Comparison of ENCODE assay signal across 26 mouse cellular contexts in the genomic region with DNA sequence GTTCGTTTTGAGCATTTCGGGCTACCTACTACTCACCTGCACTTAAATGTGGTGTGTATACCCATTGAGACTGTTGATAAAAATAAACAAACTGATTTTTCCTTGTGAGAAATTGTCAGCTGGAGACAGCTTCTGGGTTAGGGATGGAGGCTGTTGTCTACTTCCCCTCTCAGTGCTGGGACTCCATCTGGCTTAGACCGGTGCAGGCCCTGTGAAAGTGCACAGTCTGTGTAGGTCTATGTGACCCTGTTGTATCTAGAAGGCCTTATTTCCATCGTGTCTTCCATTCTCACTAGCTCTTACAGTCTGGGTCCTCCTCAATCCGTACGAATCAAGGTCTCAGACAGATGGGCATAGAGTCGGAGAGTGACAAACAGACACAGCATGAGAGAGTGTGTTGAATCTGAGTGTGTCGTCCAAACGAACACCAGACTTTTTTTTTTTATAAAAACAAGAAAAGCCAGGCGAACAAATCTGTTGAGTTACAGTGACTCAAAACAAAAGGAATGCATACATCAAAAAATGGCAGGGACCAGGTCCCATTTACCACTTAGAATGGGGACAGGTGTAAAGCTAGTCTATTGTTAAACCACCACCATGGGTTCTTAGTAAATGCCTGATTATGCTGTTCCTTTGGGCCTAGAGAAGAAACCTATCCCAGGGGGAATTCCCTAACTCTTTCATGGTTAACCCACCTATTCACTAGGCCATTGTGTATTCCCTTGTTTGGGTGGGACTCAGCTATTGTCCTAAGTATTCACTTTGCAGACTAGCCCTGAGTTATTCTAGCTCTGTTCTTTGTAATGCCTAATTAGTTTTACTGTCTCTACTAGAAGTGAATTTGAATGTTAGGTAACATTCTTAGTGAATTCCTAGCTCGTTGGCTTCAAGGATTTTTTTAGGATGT.
"Had no signal": no experiment of that assay in that cellular context is flagged by ENCODE, and none has a peak within 500 bp of the region (broad histone marks: within the 10 kb centered on the region; RNA-seq: fewer than 3 reads in every experiment).

No protein-coding gene starts in this region.

- DNase-seq: gastrocnemius, adult 2 months; gastrocnemius, postnatal 10 days; gastrocnemius, postnatal 25 days; heart, postnatal 4 days; kidney, adult 18-20 months; kidney, adult 8-10 months; kidney, postnatal 10 days; kidney, postnatal 25 days; kidney, postnatal 4 days; liver; liver, embryonic 13.5 days had no signal

- H3K27ac ChIP-seq: gastrocnemius, adult 2 months; heart, embryonic 13.5 days; heart, embryonic 15.5 days; hindbrain, embryonic 10.5 days; hindbrain, embryonic 12.5 days; hindbrain, embryonic 14.5 days; intestine, embryonic 15.5 days; layer of hippocampus, adult 2 months; left cerebral cortex, adult 2 months; limb, embryonic 10.5 days; limb, embryonic 12.5 days; liver, embryonic 13.5 days had no signal

- H3K4me1 ChIP-seq: heart, embryonic 13.5 days; heart, embryonic 15.5 days; hindbrain, embryonic 10.5 days; intestine, embryonic 15.5 days; limb, embryonic 10.5 days; limb, embryonic 12.5 days; liver, embryonic 13.5 days had no signal

- H3K4me3 ChIP-seq: gastrocnemius, adult 2 months; heart, embryonic 13.5 days; heart, embryonic 15.5 days; hindbrain, embryonic 10.5 days; hindbrain, embryonic 12.5 days; intestine, embryonic 15.5 days; layer of hippocampus, adult 2 months; left cerebral cortex, adult 2 months; limb, embryonic 10.5 days; limb, embryonic 12.5 days; liver, embryonic 13.5 days had no signal

- H3K9ac ChIP-seq: heart, embryonic 13.5 days; heart, embryonic 15.5 days; hindbrain, embryonic 12.5 days; hindbrain, embryonic 14.5 days; intestine, embryonic 15.5 days; limb, embryonic 12.5 days; liver, embryonic 13.5 days had no signal

- H3K9me3 ChIP-seq: heart, embryonic 13.5 days; heart, embryonic 15.5 days; hindbrain, embryonic 10.5 days; hindbrain, embryonic 12.5 days; intestine, embryonic 15.5 days; limb, embryonic 10.5 days; limb, embryonic 12.5 days; liver, embryonic 13.5 days had no signal

- H3K36me3 ChIP-seq: heart, embryonic 13.5 days; heart, embryonic 15.5 days; hindbrain, embryonic 10.5 days; hindbrain, embryonic 12.5 days; intestine, embryonic 15.5 days; limb, embryonic 10.5 days; limb, embryonic 12.5 days; liver, embryonic 13.5 days had no signal

- H3K4me2 ChIP-seq: heart, embryonic 11.5 days; heart, embryonic 13.5 days; heart, embryonic 15.5 days; hindbrain, embryonic 12.5 days; hindbrain, embryonic 14.5 days; intestine, embryonic 15.5 days; limb, embryonic 12.5 days; liver, embryonic 11.5 days; liver, embryonic 13.5 days had no signal

- ATAC-seq: hindbrain, embryonic 16.5 days; inflammation-experienced regulatory T-cells, adult 6 months; intestine, embryonic 15.5 days; intestine, postnatal 0 days had no signal

- H3K27me3 ChIP-seq: heart, embryonic 13.5 days; heart, embryonic 15.5 days; hindbrain, embryonic 12.5 days; intestine, embryonic 15.5 days; liver, embryonic 13.5 days had no signal
